Mouse (Mus musculus) fibroblast of lung, adult 2 months (primary cell): ENCODE measurements around the gene Sh2d3c.

ENCODE experiments used
- DNase-seq: peaks from one replicate; pipeline ENCODE4 v3.0.0-alpha.2; 2011; ENCODE audit warnings: low read depth

The Sh2d3c gene

GRCm38 (mm10) chr2:32699680-32700079 lies 21.2 kb upstream of the Sh2d3c start:
- no peak for DNase-seq

GRCm38 (mm10) chr2:32700966-32701743 lies 19.7 kb upstream of the Sh2d3c start:
- DNase-seq, result no peak

- no peak for DNase-seq
Measured at GRCm38 (mm10) chr2:32703046-32703445, 17.8 kb upstream of the Sh2d3c start.

- DNase-seq, result no peak
Measured at GRCm38 (mm10) chr2:32704021-32704421, 16.8 kb upstream of the Sh2d3c start, which contains the start of gene Fpgs. Gene Fpgs, minus strand, starts transcription at chr2:32704145.

- no peak for DNase-seq
Measured at GRCm38 (mm10) chr2:32705018-32705417, 15.8 kb upstream of the Sh2d3c start.

- DNase-seq, result no peak
Measured at GRCm38 (mm10) chr2:32706971-32707370, 13.9 kb upstream of the Sh2d3c start.

GRCm38 (mm10) chr2:32708643-32709042 lies 12.2 kb upstream of the Sh2d3c start:
- no peak for DNase-seq

- DNase-seq, result no peak
Measured at GRCm38 (mm10) chr2:32709521-32710137, 11.2 kb upstream of the Sh2d3c start.

- no peak for DNase-seq
Measured at GRCm38 (mm10) chr2:32710425-32710824, 10.4 kb upstream of the Sh2d3c start.

GRCm38 (mm10) chr2:32711301-32712056 lies 9.4 kb upstream of the Sh2d3c start:
- no peak for DNase-seq

GRCm38 (mm10) chr2:32712108-32712551 lies 8.7 kb upstream of the Sh2d3c start:
- no peak for DNase-seq

GRCm38 (mm10) chr2:32712586-32712933 lies 8.3 kb upstream of the Sh2d3c start:
- DNase-seq, result peak; percentile 51

GRCm38 (mm10) chr2:32712934-32713817 lies 7.7 kb upstream of the Sh2d3c start, which contains the start of gene Cdk9:
Gene Cdk9, minus strand, starts transcription at chr2:32713076.
- peak; percentile 76 for DNase-seq

GRCm38 (mm10) chr2:32714117-32714986 lies 6.5 kb upstream of the Sh2d3c start:
- DNase-seq, result no peak

GRCm38 (mm10) chr2:32714987-32715425 lies 5.8 kb upstream of the Sh2d3c start:
- peak; percentile 72 for DNase-seq

GRCm38 (mm10) chr2:32718761-32719160 lies 2.1 kb upstream of the Sh2d3c start:
- DNase-seq, result no peak

GRCm38 (mm10) chr2:32720053-32720452 lies 802 bp upstream of the Sh2d3c start:
- no peak for DNase-seq

GRCm38 (mm10) chr2:32722046-32722445 lies 1.2 kb downstream of the Sh2d3c start:
- no peak for DNase-seq

GRCm38 (mm10) chr2:32722581-32722980 lies 1.7 kb downstream of the Sh2d3c start:
- DNase-seq, result no peak

- DNase-seq, result no peak
Measured at GRCm38 (mm10) chr2:32724149-32724548, 3.3 kb downstream of the Sh2d3c start.
